Mouse (Mus musculus) cerebral cortex, adult 2 months (tissue): ENCODE measurements around the gene Ago4.

Experiments used
- WGBS: fragments of 180-500 bp; shearing (Covaris S2); methylation state at CpG from one replicate; pipeline ENCODE4 v1.1.7; 2018; 5-methylcytosine and 5-hydroxymethylcytosine counted together

Gene Ago4

GRCm38 (mm10) chr4:126526164-126526563 is 7.1 kb downstream of the Ago4 start:
- 59% methylated on average over 3 of the region's 3 CpGs for WGBS

- 89% methylated on average over 6 of the region's 6 CpGs for WGBS
These were observed 20.8 kb downstream of the Ago4 start for GRCm38 (mm10) chr4:126512308-126513066.

GRCm38 (mm10) chr4:126511013-126511412 is 22.3 kb downstream of the Ago4 start:
- WGBS, result 67% methylated on average over 5 of the region's 5 CpGs

GRCm38 (mm10) chr4:126509072-126509471 is 24.2 kb downstream of the Ago4 start:
- 92% methylated on average over 2 of the region's 2 CpGs for WGBS

GRCm38 (mm10) chr4:126508110-126508899 is 25.0 kb downstream of the Ago4 start:
- WGBS, result 84% methylated on average over 14 of the region's 14 CpGs

GRCm38 (mm10) chr4:126502977-126503309 is 30.3 kb downstream of the Ago4 start:
- 81% methylated on average over 8 of the region's 8 CpGs for WGBS

GRCm38 (mm10) chr4:126502141-126502976 is 30.9 kb downstream of the Ago4 start:
- WGBS, result 56% methylated on average over 6 of the region's 6 CpGs

- 76% methylated on average over 1 of the region's 1 CpGs for WGBS
These were observed 34.7 kb downstream of the Ago4 start for GRCm38 (mm10) chr4:126498601-126499000.

- 99% methylated on average over 2 of the region's 2 CpGs for WGBS
These were observed 36.3 kb downstream of the Ago4 start for GRCm38 (mm10) chr4:126496963-126497362.

GRCm38 (mm10) chr4:126495942-126496790 is 37.1 kb downstream of the Ago4 start:
- 65% methylated on average over 5 of the region's 5 CpGs for WGBS

GRCm38 (mm10) chr4:126495453-126495852 is 37.8 kb downstream of the Ago4 start:
- 71% methylated on average over 5 of the region's 5 CpGs for WGBS

GRCm38 (mm10) chr4:126493416-126493815 is 39.9 kb downstream of the Ago4 start:
- WGBS, result 91% methylated on average over 4 of the region's 4 CpGs

GRCm38 (mm10) chr4:126491977-126492376 is 41.3 kb downstream of the Ago4 start:
- 66% methylated on average over 5 of the region's 5 CpGs for WGBS

GRCm38 (mm10) chr4:126490726-126491125 is 42.5 kb downstream of the Ago4 start:
- 90% methylated on average over 12 of the region's 12 CpGs for WGBS

GRCm38 (mm10) chr4:126489811-126490210 is 43.5 kb downstream of the Ago4 start:
- WGBS, result 90% methylated on average over 5 of the region's 5 CpGs

GRCm38 (mm10) chr4:126486217-126486616 is 47.1 kb downstream of the Ago4 start:
- WGBS, result 55% methylated on average over 1 of the region's 1 CpGs

- 74% methylated on average over 2 of the region's 2 CpGs for WGBS
These were observed 48.2 kb downstream of the Ago4 start for GRCm38 (mm10) chr4:126485065-126485464.

- 93% methylated on average over 3 of the region's 3 CpGs for WGBS
These were observed 49.4 kb downstream of the Ago4 start for GRCm38 (mm10) chr4:126483874-126484273.

- 84% methylated on average over 12 of the region's 12 CpGs for WGBS
These were observed 50.3 kb downstream of the Ago4 start for GRCm38 (mm10) chr4:126482951-126483350.

GRCm38 (mm10) chr4:126481461-126481860 is 51.8 kb downstream of the Ago4 start:
- WGBS, result 94% methylated on average over 5 of the region's 5 CpGs

GRCm38 (mm10) chr4:126480288-126480687 is 53.0 kb downstream of the Ago4 start:
- WGBS, result 83% methylated on average over 3 of the region's 3 CpGs
